Mouse (Mus musculus) T-cell, adult 2 months (primary cell): ENCODE results near the gene Pik3r2.
A peak's percentile ranks its signal among the peaks of the same experiment; 100 is the strongest.

Experiments used
- DNase-seq: peaks from one replicate; pipeline ENCODE4 v3.0.0; 2022; ENCODE audit warnings: low spot score

The Pik3r2 gene

DNA sequence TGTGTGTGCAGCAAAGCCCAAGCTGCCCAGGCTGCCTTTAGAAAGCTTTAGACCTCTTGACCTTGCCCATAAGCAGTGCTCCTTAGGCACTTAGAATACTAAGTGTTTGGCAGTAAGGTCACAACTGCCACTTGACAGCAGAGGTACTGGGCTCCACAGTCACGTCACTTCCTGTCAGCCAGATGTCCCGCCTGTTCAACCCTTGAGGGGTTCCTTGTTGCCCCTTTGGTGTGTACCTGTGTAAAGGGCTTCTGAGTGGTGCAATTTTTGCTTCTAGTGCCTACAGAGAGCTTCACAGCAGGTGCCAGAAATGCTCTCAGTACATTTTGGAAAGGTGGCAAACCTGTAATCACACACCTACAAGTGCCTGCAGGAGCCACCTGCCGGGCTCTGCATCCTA, 38.3 kb downstream of the Pik3r2 start:
- DNase-seq = no peak

DNA sequence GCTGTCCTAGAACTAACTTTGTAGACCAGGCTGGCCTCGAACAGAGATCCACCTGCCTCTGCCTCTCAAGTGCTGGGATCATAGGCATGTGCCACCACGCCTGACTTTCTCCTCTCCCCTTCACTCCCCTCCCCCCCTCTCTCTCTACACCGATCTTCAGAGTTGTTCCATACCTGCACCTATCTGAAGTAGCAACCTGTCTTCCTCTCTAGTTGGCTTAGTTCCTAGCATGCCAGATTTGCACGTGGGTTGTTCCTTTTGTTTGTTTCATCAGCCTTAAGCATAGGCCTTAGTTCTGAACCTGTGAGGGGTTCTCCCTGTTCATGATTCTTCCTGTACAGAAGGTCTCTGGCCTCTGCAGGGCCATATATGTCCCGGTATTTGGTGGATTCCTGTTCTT, 38.8 kb downstream of the Pik3r2 start:
- no peak for DNase-seq

DNA sequence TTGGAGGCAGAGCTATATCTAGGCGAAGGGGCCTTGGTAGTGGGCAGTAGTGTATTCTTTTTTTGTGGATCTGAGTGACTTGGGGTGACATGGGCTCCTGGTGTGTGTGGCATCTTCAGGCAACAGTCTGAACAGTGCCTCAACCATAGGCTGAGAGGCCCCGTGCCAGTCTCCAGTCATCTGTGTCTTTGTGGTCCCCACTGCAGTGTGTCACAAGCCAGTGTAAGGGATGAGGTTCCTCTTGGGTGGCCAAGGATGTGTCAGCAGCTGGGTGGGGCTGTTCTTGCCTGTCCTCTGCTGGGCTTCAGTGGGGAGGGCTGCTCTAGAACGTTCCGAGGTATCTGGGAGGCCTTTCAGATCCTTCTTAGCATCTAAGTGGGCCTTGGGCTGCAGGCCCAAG, 45.6 kb downstream of the Pik3r2 start:
- no peak for DNase-seq

DNA sequence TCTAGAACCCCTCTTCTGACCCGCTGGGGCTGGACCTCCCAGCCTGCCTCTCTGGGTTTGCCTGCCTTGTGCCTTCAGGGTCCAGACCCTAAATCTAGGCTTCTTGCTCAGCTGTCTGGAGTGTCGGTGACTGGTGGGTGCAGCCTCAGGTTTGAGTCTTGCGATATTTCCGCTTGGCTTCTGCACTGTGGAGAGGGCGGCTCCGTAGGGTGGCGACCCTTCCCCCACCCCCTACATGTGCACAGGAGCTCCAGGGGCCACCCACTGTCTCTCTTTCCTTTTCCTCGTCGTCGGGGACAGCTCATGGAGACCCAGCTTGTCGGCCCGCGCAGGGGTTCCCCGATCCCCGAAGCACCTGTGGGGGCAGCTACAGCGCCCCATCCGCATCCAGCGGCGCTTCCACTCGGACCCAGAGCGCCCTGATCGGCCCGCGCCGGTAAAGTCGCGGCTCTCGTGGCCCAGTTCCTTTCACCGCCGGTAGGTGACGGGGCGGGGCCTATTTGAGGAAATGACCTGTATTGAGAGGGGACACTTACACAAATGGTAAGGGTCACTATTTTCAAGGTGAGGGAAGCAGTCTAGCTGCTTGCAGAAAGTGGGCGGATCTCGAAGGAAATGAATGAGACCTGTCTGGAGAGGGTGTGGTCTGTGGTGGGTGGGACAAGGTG, 46.6 kb downstream of the Pik3r2 start:
- DNase-seq = peak; percentile 30

DNA sequence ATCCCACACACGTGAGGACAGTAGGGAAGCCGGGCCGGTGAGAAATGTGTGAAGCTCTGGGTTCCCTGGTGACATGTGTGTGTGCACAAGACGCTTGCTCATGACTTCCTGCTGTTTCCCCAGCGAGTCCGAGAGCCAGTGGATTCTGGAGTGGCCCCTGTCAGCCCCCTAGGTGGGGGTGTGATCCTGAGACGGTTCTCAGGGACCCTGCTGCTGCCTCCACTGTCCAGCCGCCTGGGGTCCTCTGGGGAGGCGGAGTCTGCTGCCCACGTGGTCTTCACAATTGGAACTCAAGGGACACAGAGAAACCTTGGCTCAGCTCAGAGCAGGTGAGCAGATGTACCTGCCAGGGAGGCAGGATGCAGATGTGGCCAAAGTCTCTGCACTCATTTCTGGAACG, 49.8 kb downstream of the Pik3r2 start:
- no peak for DNase-seq

DNA sequence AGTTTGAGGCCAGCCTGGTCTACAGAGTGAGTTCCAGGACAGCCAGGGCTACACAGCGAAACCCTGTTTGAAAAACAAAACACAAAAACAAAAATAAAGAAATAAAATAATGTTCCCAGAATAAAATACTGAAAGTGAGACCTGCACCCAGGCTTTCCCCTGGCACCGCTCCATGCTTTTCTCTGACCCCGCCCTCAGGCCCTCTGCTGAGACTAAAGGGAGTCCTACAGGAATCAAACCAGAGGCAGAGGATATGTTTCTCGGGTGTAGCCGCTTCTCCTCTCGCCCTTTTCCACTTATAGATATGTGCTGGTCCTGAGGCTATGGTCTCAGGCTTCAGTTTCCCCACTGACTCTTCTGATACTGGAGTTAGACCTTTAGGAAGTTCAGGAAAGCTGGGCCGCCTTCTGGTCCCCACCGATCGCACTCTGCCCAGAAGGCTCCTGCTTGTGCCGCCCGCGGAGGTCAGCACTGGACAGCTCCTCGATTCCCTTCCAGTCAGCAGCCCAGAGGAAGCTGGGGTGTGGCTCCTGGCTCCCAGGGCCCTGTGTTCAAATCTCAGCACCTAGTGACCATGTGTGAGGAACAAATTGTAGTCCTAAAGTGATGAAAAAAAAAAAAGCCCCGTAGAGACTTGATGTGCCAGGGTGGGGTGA, 50.6 kb downstream of the Pik3r2 start:
- DNase-seq = no peak

DNA sequence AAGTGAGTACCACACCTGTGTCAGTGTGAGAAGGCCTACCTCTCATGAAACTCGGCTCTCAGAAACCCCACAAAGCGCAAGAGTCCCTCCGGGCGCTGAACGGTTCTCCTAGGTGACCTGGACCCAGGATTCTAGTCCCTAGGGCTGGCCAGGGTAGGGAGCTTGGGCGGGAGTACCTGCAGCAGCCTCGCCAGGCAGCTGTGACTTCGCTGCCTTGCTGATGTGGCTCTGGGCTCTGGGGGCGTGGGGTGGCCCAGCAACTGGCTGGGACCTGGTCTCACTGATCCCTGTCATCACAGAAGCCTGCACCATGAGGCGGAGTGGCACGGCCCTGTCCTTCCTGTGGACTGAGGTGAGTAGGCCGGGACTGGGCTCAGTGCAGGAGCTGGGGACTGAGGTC, 52.3 kb downstream of the Pik3r2 start:
- no peak for DNase-seq

DNA sequence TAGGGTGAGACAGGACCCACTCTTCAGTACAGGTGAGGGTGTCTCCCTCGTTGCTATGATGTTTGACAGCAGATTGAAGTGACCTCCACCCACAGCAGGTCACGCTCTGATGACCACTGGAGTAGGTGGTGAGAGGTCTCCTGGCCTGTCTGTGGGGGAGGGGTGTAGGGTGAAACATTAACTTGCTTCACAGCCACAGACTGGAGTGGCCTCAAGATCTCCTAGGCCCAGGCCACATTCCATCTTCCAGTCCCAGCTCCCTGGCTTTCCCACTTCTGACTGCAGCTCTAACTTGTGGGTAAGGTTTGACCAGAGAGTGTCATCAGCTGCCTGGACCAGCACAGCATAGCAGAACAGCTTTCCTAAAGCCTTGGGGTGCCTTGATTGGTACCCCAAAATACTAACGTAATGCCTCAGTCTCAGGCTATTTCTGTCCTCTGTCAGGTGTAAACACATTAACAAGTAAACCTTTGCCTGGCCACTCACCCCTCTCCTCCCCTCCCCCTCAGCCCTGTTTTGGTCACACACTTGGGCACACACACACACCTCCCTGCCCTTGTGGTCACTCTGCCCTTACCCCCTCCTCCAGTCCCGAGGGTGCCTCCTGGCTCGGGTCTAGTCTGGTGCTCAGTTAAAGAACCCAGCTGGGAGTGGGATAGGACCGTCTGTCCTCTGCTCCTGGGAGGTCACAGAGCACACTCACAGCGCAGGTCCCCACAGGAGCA, 52.9 kb downstream of the Pik3r2 start, which contains the start of gene Pde4c:
Gene Pde4c (plus strand): TSS at position 235 of the 725 bp plus-strand sequence.
- no peak for DNase-seq

DNA sequence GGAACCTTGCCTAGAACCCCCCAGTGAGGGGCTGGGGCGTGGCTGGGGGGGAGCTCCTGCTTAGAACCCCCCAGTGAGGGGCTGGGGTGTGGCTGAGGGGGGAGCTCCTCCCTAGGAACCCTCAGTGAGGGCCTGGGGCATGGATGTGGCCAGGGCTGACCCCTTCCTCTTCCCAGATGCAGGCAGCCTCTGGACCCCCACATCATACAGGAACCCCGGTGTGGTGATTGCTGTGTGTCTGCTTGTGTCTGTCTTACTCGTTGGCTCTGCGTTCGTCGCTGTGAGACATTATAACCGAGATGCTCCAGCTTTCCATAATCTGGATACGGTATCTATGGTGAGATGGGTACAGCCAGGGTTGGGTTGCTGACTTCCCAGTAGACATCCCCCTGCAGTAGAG, 54.9 kb downstream of the Pik3r2 start:
- no peak for DNase-seq

DNA sequence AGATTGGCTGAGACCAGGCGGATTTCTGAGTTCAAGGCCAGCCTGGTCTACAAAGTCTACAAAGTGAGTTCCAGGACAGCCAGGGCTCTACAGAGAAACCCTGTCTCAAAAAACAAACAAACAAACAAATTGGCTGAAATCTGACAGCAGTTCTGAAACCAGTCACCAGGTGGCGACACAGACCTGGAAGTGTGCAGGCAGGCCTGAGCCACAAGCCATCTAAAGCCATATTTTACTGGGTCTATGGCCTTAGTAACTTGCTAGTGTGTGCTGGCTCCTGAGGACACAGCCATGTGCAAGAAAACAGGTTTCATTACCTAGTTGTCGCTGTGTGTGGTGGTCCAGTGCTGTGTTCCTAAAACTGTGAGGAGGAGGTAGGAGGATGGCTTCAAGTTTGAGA, 55.8 kb downstream of the Pik3r2 start:
- peak; percentile 77 for DNase-seq

DNA sequence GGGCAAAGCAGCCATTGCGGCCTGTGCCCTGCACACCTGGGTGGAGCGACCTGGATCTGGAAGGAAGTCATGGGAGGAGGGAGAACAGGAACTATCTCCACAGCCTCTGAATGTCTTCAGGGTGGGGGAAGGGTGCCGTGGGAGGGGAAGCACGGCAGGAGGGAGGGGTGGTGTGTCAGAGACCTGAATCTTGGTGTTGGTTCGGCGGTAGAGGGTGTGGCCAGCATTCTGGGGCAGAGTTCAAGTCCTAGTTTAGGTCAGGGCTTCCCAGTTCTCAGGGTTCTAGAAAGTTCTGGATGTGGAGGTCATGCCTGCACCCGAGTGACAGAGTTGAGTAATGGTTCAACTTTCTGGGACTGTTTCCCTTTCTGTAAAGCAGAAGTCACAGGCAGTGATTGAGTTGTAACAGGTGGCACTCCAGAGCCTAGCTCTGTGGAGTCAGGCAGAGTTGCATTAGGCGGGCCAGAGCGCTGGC, 56.7 kb downstream of the Pik3r2 start:
- no peak for DNase-seq

DNA sequence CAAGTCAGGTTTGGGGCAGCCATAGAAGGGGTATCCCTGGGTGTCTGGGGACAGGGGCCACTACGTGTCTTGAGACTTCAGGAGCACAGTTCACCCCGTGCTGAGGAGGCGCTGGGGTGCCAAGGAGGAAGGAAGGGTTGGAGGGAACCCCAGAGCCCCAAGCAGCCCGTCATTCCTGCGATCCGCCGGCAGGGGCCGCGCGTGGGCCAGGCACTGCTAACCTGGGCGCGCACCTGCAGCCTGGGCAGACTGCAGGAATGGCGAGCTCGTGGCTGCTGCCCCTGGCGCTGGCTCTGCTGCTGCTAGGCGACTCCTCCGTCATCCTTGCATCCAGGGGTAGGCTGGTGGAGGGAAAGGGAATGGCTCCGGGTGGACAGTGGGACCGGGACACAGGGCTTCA, 58.2 kb downstream of the Pik3r2 start, which contains the start of gene Gm3336:
Gene Gm3336 (plus strand): TSS at position 247 of the 400 bp plus-strand sequence.
- peak; percentile 75 for DNase-seq
